Mouse (Mus musculus): Measurements from ENCODE around the gene Spop. TPM values are rescaled to one million over a fixed set of nuclear protein-coding genes. Genes with fewer than 3 reads are reported as not detected.

Spop gene
- polyA plus RNA-seq, 1 experiment from 2014 or later, result 161 TPM

DNA sequence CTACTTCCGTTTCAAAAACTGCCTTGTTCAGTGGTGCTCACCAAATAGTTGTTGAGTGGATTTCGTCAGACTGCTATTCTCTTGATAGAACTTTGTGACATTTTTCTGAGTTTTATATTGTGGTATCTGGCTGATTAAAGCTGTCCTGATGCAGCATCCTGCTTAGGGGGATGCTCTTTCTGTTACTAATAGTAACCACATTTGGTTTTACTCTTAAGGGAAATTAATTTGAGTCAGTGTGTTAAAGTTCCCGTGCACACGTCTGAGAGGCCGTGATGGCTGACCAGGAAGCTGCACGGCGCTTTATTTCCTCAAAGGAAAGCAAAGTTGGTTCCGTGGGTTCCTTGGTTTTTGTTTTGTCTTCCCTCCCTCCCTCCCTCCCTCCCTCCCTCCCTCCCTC, 41.5 kb downstream of the Spop start:
- 74% methylated on average over 8 of the region's 8 CpGs for WGBS

GRCm38 (mm10) chr11:95460872-95461271, 47.0 kb downstream of the Spop start:
- Histone ChIP-seq H3K4me2 (ENCODE audit: low read length) (no peak overlapping the region), H3K4me1 (ENCODE audit: control insufficient read depth, insufficient read depth, low read length) (no peaks in the 10 kb centered on the region), H3K27me3 (ENCODE audit: control insufficient read depth, insufficient read depth, low read length) (no peaks in the 10 kb centered on the region), H3K9ac (replicated peaks; ENCODE audit: low read length) (no peak overlapping the region), H3K36me3 (ENCODE audit: control insufficient read depth, insufficient read depth, low read length) (no peaks in the 10 kb centered on the region), H3K4me3 (replicated peaks; ENCODE audit: low read depth, low read length) (no peak overlapping the region), H3K9me3 (ENCODE audit: control insufficient read depth, low read length) (no peaks in the 10 kb centered on the region), H3K27ac (replicated peaks; ENCODE audit: low read depth, low read length) (no peak overlapping the region)
- DNase-seq (no peak), ATAC-seq (ENCODE audit: low FRiP score, low TSS enrichment) (no peak)
- WGBS, result 86% methylated on average over 2 of the region's 2 CpGs

More for the DNA sequence above, 41.5 kb downstream of the Spop start:
- H3K4me3 ChIP-seq (replicated peaks; ENCODE audit: low read depth, low read length), result no peak overlapping the region
- H3K9me3 ChIP-seq (ENCODE audit: control insufficient read depth, low read length), result no peaks in the 10 kb centered on the region
- H3K4me2 ChIP-seq (ENCODE audit: low read length), result no peak overlapping the region
- H3K36me3 ChIP-seq (ENCODE audit: control insufficient read depth, insufficient read depth, low read length), result no peaks in the 10 kb centered on the region
- ATAC-seq (ENCODE audit: low FRiP score, low TSS enrichment) (no peak), DNase-seq (no peak)
- no peak overlapping the region for H3K9ac ChIP-seq (replicated peaks; ENCODE audit: low read length)
- no peak overlapping the region for H3K27ac ChIP-seq (replicated peaks; ENCODE audit: low read depth, low read length)
- H3K4me1 ChIP-seq (ENCODE audit: control insufficient read depth, insufficient read depth, low read length), result no peaks in the 10 kb centered on the region
- H3K27me3 ChIP-seq (ENCODE audit: control insufficient read depth, insufficient read depth, low read length), result no peaks in the 10 kb centered on the region

DNA sequence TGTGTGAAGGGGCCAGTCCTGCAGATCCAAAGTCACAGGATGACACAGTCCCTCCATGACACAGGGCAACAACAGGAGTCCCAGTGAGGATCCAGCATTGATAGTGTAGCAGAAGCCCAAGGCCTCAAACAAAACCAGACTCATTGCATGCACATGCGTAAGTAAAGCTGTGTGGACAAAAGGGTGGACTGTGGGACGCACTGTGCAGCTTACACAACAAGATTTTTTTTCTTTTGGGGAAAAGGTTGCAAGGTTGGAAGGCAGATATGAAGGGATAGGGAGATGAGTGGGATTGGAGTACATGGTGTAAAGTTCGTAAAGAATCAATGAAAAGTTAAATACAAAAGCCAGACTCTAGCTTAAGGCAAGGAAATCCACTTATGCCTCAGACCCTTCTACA, 48.3 kb downstream of the Spop start:
- no peak overlapping the region for H3K4me3 ChIP-seq (replicated peaks; ENCODE audit: low read depth, low read length)
- no peaks in the 10 kb centered on the region for H3K4me1 ChIP-seq (ENCODE audit: control insufficient read depth, insufficient read depth, low read length)
- no peaks in the 10 kb centered on the region for H3K36me3 ChIP-seq (ENCODE audit: control insufficient read depth, insufficient read depth, low read length)
- no peaks in the 10 kb centered on the region for H3K9me3 ChIP-seq (ENCODE audit: control insufficient read depth, low read length)
- DNase-seq (no peak), ATAC-seq (ENCODE audit: low FRiP score, low TSS enrichment) (no peak)
- no peaks in the 10 kb centered on the region for H3K27me3 ChIP-seq (ENCODE audit: control insufficient read depth, insufficient read depth, low read length)
- WGBS, result 96% methylated on average over 3 of the region's 3 CpGs
- no peak overlapping the region for H3K4me2 ChIP-seq (ENCODE audit: low read length)
- no peak overlapping the region for H3K27ac ChIP-seq (replicated peaks; ENCODE audit: low read depth, low read length)
- H3K9ac ChIP-seq (replicated peaks; ENCODE audit: low read length), result no peak overlapping the region

GRCm38 (mm10) chr11:95467731-95468130, 53.9 kb downstream of the Spop start:
- Histone ChIP-seq H3K9me3 (ENCODE audit: control insufficient read depth, low read length) (no peaks in the 10 kb centered on the region), H3K36me3 (ENCODE audit: control insufficient read depth, insufficient read depth, low read length) (peaks cover 18% of the 10 kb centered on the region), H3K4me3 (replicated peaks; ENCODE audit: low read depth, low read length) (no peak overlapping the region), H3K27me3 (ENCODE audit: control insufficient read depth, insufficient read depth, low read length) (no peaks in the 10 kb centered on the region), H3K9ac (replicated peaks; ENCODE audit: low read length) (no peak overlapping the region), H3K27ac (replicated peaks; ENCODE audit: low read depth, low read length) (no peak overlapping the region), H3K4me1 (ENCODE audit: control insufficient read depth, insufficient read depth, low read length) (no peaks in the 10 kb centered on the region), H3K4me2 (ENCODE audit: low read length) (no peak overlapping the region)
- 92% methylated on average over 1 of the region's 1 CpGs for WGBS
- ATAC-seq (ENCODE audit: low FRiP score, low TSS enrichment) (no peak), DNase-seq (no peak)

- ATAC-seq (ENCODE audit: low FRiP score, low TSS enrichment) (no peak), DNase-seq (no peak)
- no peaks in the 10 kb centered on the region for H3K4me1 ChIP-seq (ENCODE audit: control insufficient read depth, insufficient read depth, low read length)
These were observed 59.1 kb downstream of the Spop start for GRCm38 (mm10) chr11:95472942-95473341.

GRCm38 (mm10) chr11:95473456-95473855, 59.6 kb downstream of the Spop start:
- Histone ChIP-seq H3K27me3 (ENCODE audit: control insufficient read depth, insufficient read depth, low read length) (no peaks in the 10 kb centered on the region), H3K9me3 (ENCODE audit: control insufficient read depth, low read length) (no peaks in the 10 kb centered on the region), H3K27ac (replicated peaks; ENCODE audit: low read depth, low read length) (no peak overlapping the region), H3K4me3 (replicated peaks; ENCODE audit: low read depth, low read length) (no peak overlapping the region), H3K9ac (replicated peaks; ENCODE audit: low read length) (no peak overlapping the region), H3K4me2 (ENCODE audit: low read length) (no peak overlapping the region), H3K4me1 (ENCODE audit: control insufficient read depth, insufficient read depth, low read length) (no peaks in the 10 kb centered on the region), H3K36me3 (ENCODE audit: control insufficient read depth, insufficient read depth, low read length) (peaks cover 53% of the 10 kb centered on the region)
- no peak for ATAC-seq (ENCODE audit: low FRiP score, low TSS enrichment)
- no peak for DNase-seq
- 92% methylated on average over 1 of the region's 1 CpGs for WGBS

More at GRCm38 (mm10) chr11:95472942-95473341, 59.1 kb downstream of the Spop start:
- H3K9ac ChIP-seq (replicated peaks; ENCODE audit: low read length), result no peak overlapping the region
- H3K4me3 ChIP-seq (replicated peaks; ENCODE audit: low read depth, low read length), result no peak overlapping the region
- no peak overlapping the region for H3K4me2 ChIP-seq (ENCODE audit: low read length)
- WGBS, result 92% methylated on average over 2 of the region's 2 CpGs
- no peaks in the 10 kb centered on the region for H3K27me3 ChIP-seq (ENCODE audit: control insufficient read depth, insufficient read depth, low read length)
- no peaks in the 10 kb centered on the region for H3K9me3 ChIP-seq (ENCODE audit: control insufficient read depth, low read length)
- H3K36me3 ChIP-seq (ENCODE audit: control insufficient read depth, insufficient read depth, low read length), result peaks cover 53% of the 10 kb centered on the region
- no peak overlapping the region for H3K27ac ChIP-seq (replicated peaks; ENCODE audit: low read depth, low read length)

GRCm38 (mm10) chr11:95476323-95476722, 62.4 kb downstream of the Spop start:
- peaks cover 48% of the 10 kb centered on the region for H3K36me3 ChIP-seq (ENCODE audit: control insufficient read depth, insufficient read depth, low read length)
- no peaks in the 10 kb centered on the region for H3K27me3 ChIP-seq (ENCODE audit: control insufficient read depth, insufficient read depth, low read length)
- DNase-seq (no peak), ATAC-seq (ENCODE audit: low FRiP score, low TSS enrichment) (no peak)
- H3K4me2 ChIP-seq (ENCODE audit: low read length), result no peak overlapping the region
- H3K9me3 ChIP-seq (ENCODE audit: control insufficient read depth, low read length), result no peaks in the 10 kb centered on the region
- H3K4me3 ChIP-seq (replicated peaks; ENCODE audit: low read depth, low read length), result no peak overlapping the region
- H3K4me1 ChIP-seq (ENCODE audit: control insufficient read depth, insufficient read depth, low read length), result no peaks in the 10 kb centered on the region
- WGBS, result 90% methylated on average over 7 of the region's 7 CpGs
- no peak overlapping the region for H3K9ac ChIP-seq (replicated peaks; ENCODE audit: low read length)
- no peak overlapping the region for H3K27ac ChIP-seq (replicated peaks; ENCODE audit: low read depth, low read length)

GRCm38 (mm10) chr11:95479458-95479857, 65.6 kb downstream of the Spop start:
- H3K4me2 ChIP-seq (ENCODE audit: low read length), result no peak overlapping the region
- 78% methylated on average over 4 of the region's 4 CpGs for WGBS
- DNase-seq (no peak), ATAC-seq (ENCODE audit: low FRiP score, low TSS enrichment) (no peak)
- H3K4me3 ChIP-seq (replicated peaks; ENCODE audit: low read depth, low read length), result no peak overlapping the region
- no peak overlapping the region for H3K9ac ChIP-seq (replicated peaks; ENCODE audit: low read length)
- no peaks in the 10 kb centered on the region for H3K4me1 ChIP-seq (ENCODE audit: control insufficient read depth, insufficient read depth, low read length)
- H3K27ac ChIP-seq (replicated peaks; ENCODE audit: low read depth, low read length), result no peak overlapping the region
- H3K36me3 ChIP-seq (ENCODE audit: control insufficient read depth, insufficient read depth, low read length), result peaks cover 31% of the 10 kb centered on the region
- H3K9me3 ChIP-seq (ENCODE audit: control insufficient read depth, low read length), result no peaks in the 10 kb centered on the region
- H3K27me3 ChIP-seq (ENCODE audit: control insufficient read depth, insufficient read depth, low read length), result no peaks in the 10 kb centered on the region

DNA sequence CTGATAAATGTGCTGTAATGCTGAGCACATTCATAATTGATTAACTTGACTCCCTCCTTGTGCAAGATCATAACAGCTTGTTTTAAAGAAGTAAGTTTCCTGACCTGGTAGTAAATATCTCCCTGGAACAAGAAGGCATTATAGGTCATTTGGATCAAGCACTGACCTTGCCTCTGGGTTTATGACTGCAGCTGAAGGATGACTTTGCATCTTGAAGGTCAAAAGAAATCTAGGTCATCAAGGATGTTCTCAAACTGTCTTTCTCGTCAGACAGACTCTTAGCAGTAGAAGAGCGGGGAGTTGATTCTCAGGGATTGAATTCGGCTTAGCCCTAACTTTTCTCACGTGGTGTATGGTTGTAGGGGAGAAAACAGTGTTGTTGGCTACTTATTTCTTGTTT, 66.8 kb downstream of the Spop start:
- Histone ChIP-seq H3K4me2 (ENCODE audit: low read length) (no peak overlapping the region), H3K4me1 (ENCODE audit: control insufficient read depth, insufficient read depth, low read length) (no peaks in the 10 kb centered on the region), H3K9me3 (ENCODE audit: control insufficient read depth, low read length) (no peaks in the 10 kb centered on the region), H3K9ac (replicated peaks; ENCODE audit: low read length) (no peak overlapping the region), H3K27ac (replicated peaks; ENCODE audit: low read depth, low read length) (no peak overlapping the region), H3K27me3 (ENCODE audit: control insufficient read depth, insufficient read depth, low read length) (no peaks in the 10 kb centered on the region), H3K4me3 (replicated peaks; ENCODE audit: low read depth, low read length) (no peak overlapping the region), H3K36me3 (ENCODE audit: control insufficient read depth, insufficient read depth, low read length) (peaks cover 29% of the 10 kb centered on the region)
- DNase-seq (no peak), ATAC-seq (ENCODE audit: low FRiP score, low TSS enrichment) (no peak)
- WGBS, result 92% methylated on average over 4 of the region's 4 CpGs

All from midbrain, embryonic 14.5 days (tissue).